Mouse (Mus musculus): ENCODE measurements at regions not wholly inside any gene's neighbourhood (a gene's known extent, or its start where the extent isn't known, plus 50 kb on each side); places are given as distances from the start of the nearest gene placed in this dataset.

GRCm38 (mm10) chr13:110557930-110558727 lies 163.3 kb downstream of the Plk2 start:
- H3K4me3 ChIP-seq (ENCODE audit: low read depth, low read length), result 0 out of 2 replicates have a peak overlapping the region, but pooled peaks have one; percentile 3
- H3K27ac ChIP-seq (ENCODE audit: low read depth, low read length), result 0 out of 2 replicates have a peak overlapping the region, but pooled peaks have one; percentile 32
- 0 out of 2 replicates have a peak overlapping the region, but pooled peaks have one; percentile 33 for H3K9ac ChIP-seq (replicated peaks; ENCODE audit: low read length, poor library complexity, severe bottlenecking)
- no peaks in the 10 kb centered on the region for H3K27me3 ChIP-seq (ENCODE audit: insufficient read depth, low read length)
- DNase-seq (ENCODE audit: low spot score) (peak; percentile 46), ATAC-seq (ENCODE audit: low FRiP score) (peak; percentile 31; the same call in 1 of the 2 replicates)
- H3K4me2 ChIP-seq (ENCODE audit: low read depth, low read length, poor library complexity, severe bottlenecking), result peak overlapping the region; percentile 28
- WGBS, result 58% methylated on average over 28 of the region's 28 CpGs
- H3K4me1 ChIP-seq (ENCODE audit: insufficient read depth, low read length), result no peaks in the 10 kb centered on the region; the same call in 1 of the 2 replicates
- no peak for TF ChIP-seq CTCF (IDR thresholded peaks at IDR 0.05)
- no peaks in the 10 kb centered on the region for H3K36me3 ChIP-seq (ENCODE audit: insufficient read depth, low read length)
- H3K9me3 ChIP-seq (ENCODE audit: low read length), result no peaks in the 10 kb centered on the region

- Histone ChIP-seq H3K36me3 (ENCODE audit: insufficient read depth, low read length) (no peaks in the 10 kb centered on the region), H3K27me3 (ENCODE audit: insufficient read depth, low read length) (no peaks in the 10 kb centered on the region), H3K9me3 (ENCODE audit: low read length) (no peaks in the 10 kb centered on the region), H3K4me2 (ENCODE audit: low read depth, low read length, poor library complexity, severe bottlenecking) (no peak overlapping the region), H3K9ac (replicated peaks; ENCODE audit: low read length, poor library complexity, severe bottlenecking) (no peak overlapping the region), H3K27ac (ENCODE audit: low read depth, low read length) (no peak overlapping the region), H3K4me3 (ENCODE audit: low read depth, low read length) (no peak overlapping the region), H3K4me1 (ENCODE audit: insufficient read depth, low read length) (no peaks in the 10 kb centered on the region; the same call in 1 of the 2 replicates)
- DNase-seq (ENCODE audit: low spot score) (no peak), ATAC-seq (ENCODE audit: low FRiP score) (no peak)
- 84% methylated on average over 13 of the region's 13 CpGs for WGBS
- TF ChIP-seq CTCF (IDR thresholded peaks at IDR 0.05), result no peak
Measured at GRCm38 (mm10) chr13:110560566-110560965, 165.7 kb downstream of the Plk2 start.

GRCm38 (mm10) chr13:110562499-110562898 lies 167.7 kb downstream of the Plk2 start:
- Histone ChIP-seq H3K4me2 (ENCODE audit: low read depth, low read length, poor library complexity, severe bottlenecking) (no peak overlapping the region), H3K36me3 (ENCODE audit: insufficient read depth, low read length) (no peaks in the 10 kb centered on the region), H3K4me1 (ENCODE audit: insufficient read depth, low read length) (no peaks in the 10 kb centered on the region), H3K9ac (replicated peaks; ENCODE audit: low read length, poor library complexity, severe bottlenecking) (no peak overlapping the region), H3K27me3 (ENCODE audit: insufficient read depth, low read length) (no peaks in the 10 kb centered on the region), H3K9me3 (ENCODE audit: low read length) (no peaks in the 10 kb centered on the region), H3K4me3 (ENCODE audit: low read depth, low read length) (no peak overlapping the region), H3K27ac (ENCODE audit: low read depth, low read length) (no peak overlapping the region)
- DNase-seq (ENCODE audit: low spot score) (no peak), ATAC-seq (ENCODE audit: low FRiP score) (no peak)
- 83% methylated on average over 3 of the region's 3 CpGs for WGBS
- no peak for TF ChIP-seq CTCF (IDR thresholded peaks at IDR 0.05)

- H3K4me1 ChIP-seq (ENCODE audit: insufficient read depth, low read length), result no peaks in the 10 kb centered on the region
- H3K27ac ChIP-seq (ENCODE audit: low read depth, low read length), result no peak overlapping the region
- H3K9ac ChIP-seq (replicated peaks; ENCODE audit: low read length, poor library complexity, severe bottlenecking), result no peak overlapping the region
- no peaks in the 10 kb centered on the region for H3K9me3 ChIP-seq (ENCODE audit: low read length)
- no peaks in the 10 kb centered on the region for H3K36me3 ChIP-seq (ENCODE audit: insufficient read depth, low read length)
- ATAC-seq (ENCODE audit: low FRiP score) (no peak), DNase-seq (ENCODE audit: low spot score) (no peak)
- H3K4me3 ChIP-seq (ENCODE audit: low read depth, low read length), result no peak overlapping the region
- H3K27me3 ChIP-seq (ENCODE audit: insufficient read depth, low read length), result no peaks in the 10 kb centered on the region
- 61% methylated on average over 5 of the region's 5 CpGs for WGBS
- no peak overlapping the region for H3K4me2 ChIP-seq (ENCODE audit: low read depth, low read length, poor library complexity, severe bottlenecking)
- TF ChIP-seq CTCF (IDR thresholded peaks at IDR 0.05), result no peak
Measured at GRCm38 (mm10) chr13:110562902-110563301, 168.1 kb downstream of the Plk2 start.

GRCm38 (mm10) chr13:110563967-110564366 lies 169.1 kb downstream of the Plk2 start:
- Histone ChIP-seq H3K27me3 (ENCODE audit: insufficient read depth, low read length) (no peaks in the 10 kb centered on the region), H3K9me3 (ENCODE audit: low read length) (no peaks in the 10 kb centered on the region), H3K36me3 (ENCODE audit: insufficient read depth, low read length) (no peaks in the 10 kb centered on the region), H3K9ac (replicated peaks; ENCODE audit: low read length, poor library complexity, severe bottlenecking) (no peak overlapping the region), H3K4me1 (ENCODE audit: insufficient read depth, low read length) (no peaks in the 10 kb centered on the region), H3K27ac (ENCODE audit: low read depth, low read length) (no peak overlapping the region), H3K4me3 (ENCODE audit: low read depth, low read length) (no peak overlapping the region), H3K4me2 (ENCODE audit: low read depth, low read length, poor library complexity, severe bottlenecking) (no peak overlapping the region)
- ATAC-seq (ENCODE audit: low FRiP score), result no peak
- WGBS, result 81% methylated on average over 9 of the region's 9 CpGs
- DNase-seq (ENCODE audit: low spot score), result no peak
- TF ChIP-seq CTCF (IDR thresholded peaks at IDR 0.05), result no peak

- H3K27me3 ChIP-seq (ENCODE audit: insufficient read depth, low read length), result no peaks in the 10 kb centered on the region
Measured at GRCm38 (mm10) chr13:110568482-110569179, 173.8 kb downstream of the Plk2 start.

More at GRCm38 (mm10) chr13:110568482-110569179, 173.8 kb downstream of the Plk2 start:
- WGBS, result 86% methylated on average over 8 of the region's 8 CpGs
- no peak for TF ChIP-seq CTCF (IDR thresholded peaks at IDR 0.05)
- ATAC-seq (ENCODE audit: low FRiP score) (no peak), DNase-seq (ENCODE audit: low spot score) (no peak)
- H3K4me1 ChIP-seq (ENCODE audit: insufficient read depth, low read length), result peaks cover 3% of the 10 kb centered on the region; the same call in 1 of the 2 replicates
- no peaks in the 10 kb centered on the region for H3K36me3 ChIP-seq (ENCODE audit: insufficient read depth, low read length)
- H3K27ac ChIP-seq (ENCODE audit: low read depth, low read length), result no peak overlapping the region
- no peak overlapping the region for H3K4me2 ChIP-seq (ENCODE audit: low read depth, low read length, poor library complexity, severe bottlenecking)
- no peak overlapping the region for H3K4me3 ChIP-seq (ENCODE audit: low read depth, low read length)
- H3K9me3 ChIP-seq (ENCODE audit: low read length), result no peaks in the 10 kb centered on the region
- H3K9ac ChIP-seq (replicated peaks; ENCODE audit: low read length, poor library complexity, severe bottlenecking), result no peak overlapping the region
